Mouse (Mus musculus) v-Abl transformed pro-B cells (cell line): ENCODE data around the gene Zscan4f.
"Not testable (repeated sequence)": the region's sequence is repeated elsewhere in the genome, so short reads cannot be mapped to it uniquely, and the experiment has no call there.

Experiments
- in situ Hi-C, 2 experiments: fragments of 400-800 bp; cut with MboI; formaldehyde crosslinking; loops; one replicate each; pipeline ENCODE4 v1.15.1; 2025; ENCODE audit not compliant: unreplicated experiment in 2 of 2

Zscan4f gene

DNA sequence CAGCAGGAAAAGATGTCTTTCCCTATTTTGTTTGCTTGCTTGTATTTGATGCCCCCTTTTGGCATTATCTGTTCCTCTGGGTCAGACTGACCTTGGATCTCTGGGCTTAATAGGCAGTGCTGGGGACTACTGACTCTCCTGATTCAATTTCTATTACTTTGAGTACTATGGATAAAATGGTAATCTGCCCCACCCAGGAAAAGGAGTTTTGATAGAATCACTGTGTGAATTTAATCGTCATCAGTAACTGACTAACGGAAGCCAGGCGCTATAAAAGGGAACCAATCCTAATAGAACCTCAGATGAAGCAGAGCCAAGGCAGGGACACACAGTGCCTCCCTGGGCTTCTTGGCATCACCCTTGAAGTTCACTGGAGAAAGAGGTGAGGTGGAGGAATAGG is at the start of gene Zscan4f:
Zscan4f (plus strand) TSS at position 301 of the 400 bp plus-strand sequence.
- in situ Hi-C loops: not testable (repeated sequence)

DNA sequence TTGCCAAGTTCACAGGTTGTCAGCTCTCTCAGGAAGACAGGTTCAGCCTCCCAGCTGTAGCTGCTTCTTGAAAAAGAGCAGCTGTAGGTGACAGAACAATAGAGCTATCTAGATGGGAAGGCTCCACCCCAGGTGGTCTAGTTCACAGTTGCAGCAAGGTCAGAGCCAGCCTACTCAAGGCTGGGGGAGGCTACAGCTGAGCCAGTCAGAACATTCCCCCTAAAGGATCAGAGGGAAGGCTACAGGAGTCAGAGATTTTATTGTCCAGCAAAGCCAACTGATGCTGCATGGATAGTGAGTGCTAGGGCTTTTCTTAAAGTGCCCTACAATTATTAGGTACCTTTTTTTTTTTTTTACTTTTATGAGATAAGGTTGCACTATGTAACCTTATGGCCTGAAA is 13.1 kb upstream of the Zscan4f start:
- in situ Hi-C loops: not testable (repeated sequence)
